Mouse (Mus musculus): ENCODE results near the gene Slc38a3. TPM values are rescaled to one million over a fixed set of nuclear protein-coding genes. Genes with fewer than 3 reads are reported as not detected.

The Slc38a3 gene
- polyA plus RNA-seq, 1 experiment from 2014 or later, result 14.6 TPM

GRCm38 (mm10) chr9:107607653-107608245 lies 61.6 kb downstream of the Slc38a3 start:
- Histone ChIP-seq H3K9me3 (replicated peaks) (no peaks in the 10 kb centered on the region), H3K4me3 (no peak overlapping the region), H3K4me2 (no peak overlapping the region), H3K4me1 (peaks cover 69% of the 10 kb centered on the region), H3K9ac (0 out of 2 replicates have a peak overlapping the region, but pooled peaks have one; percentile 10), H3K27me3 (no peaks in the 10 kb centered on the region), H3K27ac (no peak overlapping the region), H3K36me3 (ENCODE audit: poor library complexity, severe bottlenecking) (no peaks in the 10 kb centered on the region)
- 57% methylated on average over 9 of the region's 9 CpGs for WGBS
- no peak for ATAC-seq

- H3K9me3 ChIP-seq (replicated peaks), result no peaks in the 10 kb centered on the region
- no peak overlapping the region for H3K4me2 ChIP-seq
- H3K27me3 ChIP-seq, result no peaks in the 10 kb centered on the region
- H3K4me1 ChIP-seq, result peaks cover 72% of the 10 kb centered on the region
- ATAC-seq, result no peak
- WGBS, result 59% methylated on average over 2 of the region's 2 CpGs
- H3K9ac ChIP-seq, result peak overlapping the region; percentile 10; the same call in 1 of the 2 replicates
- H3K36me3 ChIP-seq (ENCODE audit: poor library complexity, severe bottlenecking), result no peaks in the 10 kb centered on the region
- H3K27ac ChIP-seq, result no peak overlapping the region
- H3K4me3 ChIP-seq, result no peak overlapping the region
These were observed 62.3 kb downstream of the Slc38a3 start for GRCm38 (mm10) chr9:107607036-107607435.

GRCm38 (mm10) chr9:107606591-107606990 lies 62.7 kb downstream of the Slc38a3 start:
- H3K27ac ChIP-seq, result no peak overlapping the region
- H3K9ac ChIP-seq, result peak overlapping the region; percentile 10; the same call in 1 of the 2 replicates
- ATAC-seq, result no peak
- peaks cover 68% of the 10 kb centered on the region for H3K4me1 ChIP-seq
- no peaks in the 10 kb centered on the region for H3K9me3 ChIP-seq (replicated peaks)
- no peaks in the 10 kb centered on the region for H3K36me3 ChIP-seq (ENCODE audit: poor library complexity, severe bottlenecking)
- H3K4me2 ChIP-seq, result no peak overlapping the region
- H3K4me3 ChIP-seq, result no peak overlapping the region
- no peaks in the 10 kb centered on the region for H3K27me3 ChIP-seq
- whole genome bisulfite sequencing, result 26% methylated on average over 9 of the region's 9 CpGs

- WGBS, result 43% methylated on average over 23 of the region's 23 CpGs
- ATAC-seq, result no peak
- Histone ChIP-seq H3K27ac (no peak overlapping the region), H3K9ac (peak overlapping the region; percentile 37; the same call in 1 of the 2 replicates), H3K4me1 (peaks cover 63% of the 10 kb centered on the region), H3K27me3 (no peaks in the 10 kb centered on the region), H3K4me2 (0 out of 2 replicates have a peak overlapping the region, but pooled peaks have one; percentile 10), H3K9me3 (replicated peaks) (no peaks in the 10 kb centered on the region), H3K4me3 (no peak overlapping the region), H3K36me3 (ENCODE audit: poor library complexity, severe bottlenecking) (no peaks in the 10 kb centered on the region)
These were observed 64.2 kb downstream of the Slc38a3 start for GRCm38 (mm10) chr9:107605041-107605661.

GRCm38 (mm10) chr9:107603251-107603650 lies 66.1 kb downstream of the Slc38a3 start:
- no peaks in the 10 kb centered on the region for H3K27me3 ChIP-seq
- no peak overlapping the region for H3K4me2 ChIP-seq
- no peaks in the 10 kb centered on the region for H3K36me3 ChIP-seq (ENCODE audit: poor library complexity, severe bottlenecking)
- no peak overlapping the region for H3K9ac ChIP-seq
- peaks cover 49% of the 10 kb centered on the region for H3K4me1 ChIP-seq
- WGBS, result 87% methylated on average over 6 of the region's 6 CpGs
- no peak overlapping the region for H3K4me3 ChIP-seq
- H3K27ac ChIP-seq, result no peak overlapping the region
- no peaks in the 10 kb centered on the region for H3K9me3 ChIP-seq (replicated peaks)
- ATAC-seq, result no peak

- no peak overlapping the region for H3K4me3 ChIP-seq
- no peaks in the 10 kb centered on the region for H3K9me3 ChIP-seq (replicated peaks)
- no peaks in the 10 kb centered on the region for H3K36me3 ChIP-seq (ENCODE audit: poor library complexity, severe bottlenecking)
- H3K9ac ChIP-seq, result no peak overlapping the region; the same call in 1 of the 2 replicates
- 13% methylated on average over 10 of the region's 10 CpGs for WGBS
- H3K27me3 ChIP-seq, result no peaks in the 10 kb centered on the region
- peak; percentile 72 for ATAC-seq
- no peak overlapping the region for H3K4me2 ChIP-seq
- H3K4me1 ChIP-seq, result peaks cover 38% of the 10 kb centered on the region
- no peak overlapping the region for H3K27ac ChIP-seq
These were observed 67.2 kb downstream of the Slc38a3 start for GRCm38 (mm10) chr9:107602068-107602648.

GRCm38 (mm10) chr9:107601275-107601674 lies 68.1 kb downstream of the Slc38a3 start:
- ATAC-seq, result no peak
- Histone ChIP-seq H3K9ac (no peak overlapping the region), H3K4me1 (peaks cover 29% of the 10 kb centered on the region), H3K4me2 (no peak overlapping the region), H3K36me3 (ENCODE audit: poor library complexity, severe bottlenecking) (no peaks in the 10 kb centered on the region), H3K27me3 (no peaks in the 10 kb centered on the region), H3K4me3 (no peak overlapping the region), H3K27ac (no peak overlapping the region), H3K9me3 (replicated peaks) (no peaks in the 10 kb centered on the region)
- 87% methylated on average over 11 of the region's 11 CpGs for WGBS

- Histone ChIP-seq H3K36me3 (ENCODE audit: poor library complexity, severe bottlenecking) (no peaks in the 10 kb centered on the region), H3K4me2 (no peak overlapping the region), H3K9me3 (replicated peaks) (no peaks in the 10 kb centered on the region), H3K4me1 (peaks cover 23% of the 10 kb centered on the region), H3K4me3 (no peak overlapping the region), H3K27ac (no peak overlapping the region), H3K27me3 (no peaks in the 10 kb centered on the region), H3K9ac (no peak overlapping the region)
- ATAC-seq, result no peak
- WGBS, result 79% methylated on average over 12 of the region's 12 CpGs
These were observed 68.6 kb downstream of the Slc38a3 start for GRCm38 (mm10) chr9:107600745-107601144.

Other genes with a start within 250 kb of the Slc38a3 start
- 36.9 TPM in 2 replicates for gene Tmem115, start 135.6 kb downstream of the Slc38a3 start, polyA plus RNA-seq (2015; fragmentation: Nextera tagmentation; extraction: Ambion mirVana)
- gene Cyb561d2, start 127.3 kb downstream of the Slc38a3 start, polyA plus RNA-seq (2015; fragmentation: Nextera tagmentation; extraction: Ambion mirVana), result 23.2 and 25.7 TPM in 2 replicates
- gene Nprl2, start 127.3 kb downstream of the Slc38a3 start, polyA plus RNA-seq (2015; fragmentation: Nextera tagmentation; extraction: Ambion mirVana), result 59.0 and 61.9 TPM in 2 replicates
- gene Zmynd10, start 122.2 kb downstream of the Slc38a3 start, polyA plus RNA-seq (2015; fragmentation: Nextera tagmentation; extraction: Ambion mirVana), result 2.0 and 4.0 TPM in 2 replicates
- gene Rassf1, start 118.0 kb downstream of the Slc38a3 start, polyA plus RNA-seq (2015; fragmentation: Nextera tagmentation; extraction: Ambion mirVana), result 39.3 and 43.2 TPM in 2 replicates
- 80.7 and 84.8 TPM in 2 replicates for gene Tusc2, start 106.3 kb downstream of the Slc38a3 start, polyA plus RNA-seq (2015; fragmentation: Nextera tagmentation; extraction: Ambion mirVana)
- gene Hyal2, start 101.6 kb downstream of the Slc38a3 start, polyA plus RNA-seq (2015; fragmentation: Nextera tagmentation; extraction: Ambion mirVana), result 85.4 and 99.5 TPM in 2 replicates
- 8.4 and 8.5 TPM in 2 replicates for gene Hyal1, start 92.6 kb downstream of the Slc38a3 start, polyA plus RNA-seq (2015; fragmentation: Nextera tagmentation; extraction: Ambion mirVana)
- 14.5 and 17.9 TPM in 2 replicates for gene Naa80, start 90.6 kb downstream of the Slc38a3 start, polyA plus RNA-seq (2015; fragmentation: Nextera tagmentation; extraction: Ambion mirVana)
- 1.1 and 1.5 TPM in 2 replicates for gene Hyal3, start 88.7 kb downstream of the Slc38a3 start, polyA plus RNA-seq (2015; fragmentation: Nextera tagmentation; extraction: Ambion mirVana)
- 15.4 and 20.8 TPM in 2 replicates for gene Ifrd2, start 81.9 kb downstream of the Slc38a3 start, polyA plus RNA-seq (2015; fragmentation: Nextera tagmentation; extraction: Ambion mirVana)
- gene Sema3b, start 60.3 kb downstream of the Slc38a3 start, polyA plus RNA-seq (2015; fragmentation: Nextera tagmentation; extraction: Ambion mirVana), result 1.8 and 2.0 TPM in 2 replicates
- gene Gnai2, start 34.2 kb downstream of the Slc38a3 start, polyA plus RNA-seq (2015; fragmentation: Nextera tagmentation; extraction: Ambion mirVana), result 397 and 426 TPM in 2 replicates
- gene Gnat1, start 10.2 kb upstream of the Slc38a3 start, polyA plus RNA-seq (2015; fragmentation: Nextera tagmentation; extraction: Ambion mirVana), result 1.3 and 1.8 TPM in 2 replicates
- 6.8 and 7.7 TPM in 2 replicates for gene Sema3f, start 40.9 kb upstream of the Slc38a3 start, polyA plus RNA-seq (2015; fragmentation: Nextera tagmentation; extraction: Ambion mirVana)
- 256 and 261 TPM in 2 replicates for gene Rbm5, start 101.5 kb upstream of the Slc38a3 start, polyA plus RNA-seq (2015; fragmentation: Nextera tagmentation; extraction: Ambion mirVana)
- 125 and 129 TPM in 2 replicates for gene Rbm6, start 203.7 kb upstream of the Slc38a3 start, polyA plus RNA-seq (2015; fragmentation: Nextera tagmentation; extraction: Ambion mirVana)
- 18.9 and 20.6 TPM in 2 replicates for gene Mon1a, start 218.6 kb upstream of the Slc38a3 start, polyA plus RNA-seq (2015; fragmentation: Nextera tagmentation; extraction: Ambion mirVana)
- 0.46 and 0.74 TPM in 2 replicates for gene Mst1r, start 237.3 kb upstream of the Slc38a3 start, polyA plus RNA-seq (2015; fragmentation: Nextera tagmentation; extraction: Ambion mirVana)